Mouse (Mus musculus) liver, postnatal 0 days (tissue): ENCODE results near the gene Ddx19a.
"Not testable (repeated sequence)": the region's sequence is repeated elsewhere in the genome, so short reads cannot be mapped to it uniquely, and the experiment has no call there.

Source experiments
- CTCF ChIP-seq: sonication (generic); IDR thresholded peaks from 2 replicates; pipeline ENCODE4 v1.5.1; 2016; ENCODE audit warnings: antibody characterized with exemption, low read depth
- EP300 ChIP-seq: IDR thresholded peaks from 2 replicates; pipeline ENCODE4 v1.6.1; 2016; ENCODE audit warnings: antibody characterized with exemption, low read depth, mild to moderate bottlenecking

DNA sequence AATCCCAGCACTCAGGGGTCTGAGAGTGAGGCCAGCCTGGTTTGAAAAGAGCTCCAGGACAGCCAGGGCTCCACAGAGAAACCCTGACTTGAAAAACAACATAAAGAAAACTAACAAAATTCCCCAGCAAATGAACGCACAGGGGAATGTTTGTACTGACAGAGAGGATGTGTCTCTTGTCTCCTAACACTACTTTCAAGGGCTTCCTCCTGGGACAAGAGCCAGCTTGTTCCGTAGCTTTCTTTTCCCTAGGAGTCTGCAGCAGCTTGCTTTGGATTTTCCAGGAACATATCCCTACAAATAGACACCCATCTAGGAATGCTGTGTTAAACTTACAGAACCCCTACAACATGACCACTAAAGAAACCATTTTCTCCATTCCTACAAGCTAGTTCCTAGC lies 19.6 kb downstream of the Ddx19a start:
- TF ChIP-seq EP300, CTCF: not testable (repeated sequence)
